In genomic region chr19:18713357-18713756, GRCm38 (mm10) we compare ENCODE assay signal across 8 mouse cellular contexts. TPM values are rescaled to one million over a fixed set of nuclear protein-coding genes. Genes with fewer than 3 reads are reported as not detected.
A peak's percentile ranks its signal among the peaks of the same experiment; 100 is the strongest.
DNase-seq lines count a peak whose midpoint lies in the region; ATAC-seq lines count a peak whose summit lies in the region.
"Not testable (repeated sequence)": the region's sequence is repeated elsewhere in the genome, so short reads cannot be mapped to it uniquely, and the experiment has no call there.

No protein-coding gene starts in this region.

- H3K4me1 ChIP-seq in ES-E14 (ENCODE audit: control insufficient read depth in 2 of 2, insufficient read depth in 2 of 2, low read length in 2 of 2, poor library complexity in 1 of 2): not testable (repeated sequence)
- H3K4me1 ChIP-seq in hindbrain, embryonic 12.5 days: peaks cover 24% of the 10 kb centered on the region

- H3K27me3 ChIP-seq in hindbrain, embryonic 12.5 days: not testable (repeated sequence)

- H3K27ac ChIP-seq in ES-E14 (ENCODE audit: insufficient read depth, low read depth, low read length, poor library complexity, severe bottlenecking): peak overlapping the region; percentile 75
- H3K27ac ChIP-seq in hindbrain, embryonic 12.5 days: peak overlapping the region; percentile 68

- not testable (repeated sequence) for H3K9me3 ChIP-seq in ES-E14 (ENCODE audit: control insufficient read depth, insufficient read depth, low read depth, low read length); hindbrain, embryonic 12.5 days (replicated peaks)

- H3K4me2 ChIP-seq in hindbrain, embryonic 12.5 days (replicated peaks): peak overlapping the region; percentile 86

- not testable (repeated sequence) for H3K36me3 ChIP-seq in ES-E14 (ENCODE audit: control insufficient read depth, insufficient read depth, low read length, poor library complexity, severe bottlenecking); hindbrain, embryonic 12.5 days

- in situ Hi-C loops in ES-E14 (cut with MboI; ENCODE audit: low sequenced_read_pairs in 2 of 2, unreplicated experiment in 2 of 2): not testable (repeated sequence)

- H3K9ac ChIP-seq in ES-E14 (ENCODE audit: insufficient read depth, low read depth, low read length, poor library complexity, severe bottlenecking): peak overlapping the region; percentile 98
- peak overlapping the region; percentile 84 for H3K9ac ChIP-seq in hindbrain, embryonic 12.5 days

- peak overlapping the region; percentile 94 to 98 for H3K4me3 ChIP-seq in ES-E14 (ENCODE audit: insufficient read depth in 1 of 2, low read depth in 1 of 2, low read length in 2 of 2, poor library complexity in 1 of 2, severe bottlenecking in 1 of 2)
- peak overlapping the region; percentile 95 for H3K4me3 ChIP-seq in hindbrain, embryonic 12.5 days

- WGBS in hindbrain, embryonic 12.5 days: under 1% methylated on average over 42 of the region's 46 CpGs

- peak; percentile 56 for ATAC-seq in frontal cortex, adult (ENCODE audit: low TSS enrichment)
- ATAC-seq in hindbrain, embryonic 12.5 days (ENCODE audit: low FRiP score): peak; percentile 78

- DNase-seq in ES-E14 (ENCODE audit: low read depth, low spot score): not testable (repeated sequence)
- DNase-seq in cerebellum, adult 8-10 months: peak; percentile 50
- DNase-seq in left cerebral cortex, adult 18-20 months (ENCODE audit: low spot score in 2 of 2): peak; percentile 41 to 48
- DNase-seq in lung, postnatal 14 days: peak; percentile 63
- peak; percentile 32 for DNase-seq in ovary, postnatal 14 days (ENCODE audit: low spot score)
- DNase-seq in thymus, postnatal 0 days (ENCODE audit: low spot score): peak; percentile 49

RNA-seq across cellular contexts. Expression of gene D030056L22Rik, which starts 0.4 kb away (rescaled TPM):
- 22.4 and 32.8 TPM in 2 replicates for total RNA-seq in ES-E14 (2012; rRNA removed)
- 64.9 and 69.3 TPM in 2 replicates for polyA plus RNA-seq in hindbrain, embryonic 12.5 days (2016; fragmentation: Nextera tagmentation; extraction: Ambion mirVana)
- 10 to 100 TPM; 25.5 to 27.3 TPM for total RNA-seq in left cerebral cortex, adult 18-20 months (2021)
- 39.4 and 39.7 TPM in 2 replicates for polyA plus RNA-seq in thymus, postnatal 0 days (2015; fragmentation: Nextera tagmentation; extraction: Ambion mirVana)

RNA-seq across cellular contexts. Expression of gene Trpm6, which starts 36.4 kb away (rescaled TPM):
- 0.53 and 0.80 TPM in 2 replicates for total RNA-seq in ES-E14 (2012; rRNA removed)
- 0.19 and 0.43 TPM in 2 replicates for polyA plus RNA-seq in hindbrain, embryonic 12.5 days (2016; fragmentation: Nextera tagmentation; extraction: Ambion mirVana)
- total RNA-seq in left cerebral cortex, adult 18-20 months (2021): under 1 TPM; 0.49 to 0.52 TPM
- polyA plus RNA-seq in thymus, postnatal 0 days (2015; fragmentation: Nextera tagmentation; extraction: Ambion mirVana): 0.14 TPM in 2 replicates

RNA-seq across cellular contexts. Expression of gene Carnmt1, which starts 42.8 kb away (rescaled TPM):
- 22.5 and 23.6 TPM in 2 replicates for total RNA-seq in ES-E14 (2012; rRNA removed)
- 26.9 and 29.6 TPM in 2 replicates for polyA plus RNA-seq in hindbrain, embryonic 12.5 days (2016; fragmentation: Nextera tagmentation; extraction: Ambion mirVana)
- total RNA-seq in left cerebral cortex, adult 18-20 months (2021): 10 to 100 TPM; 10.4 to 11.5 TPM
- polyA plus RNA-seq in thymus, postnatal 0 days (2015; fragmentation: Nextera tagmentation; extraction: Ambion mirVana): 28.8 and 30.1 TPM in 2 replicates
